Mouse (Mus musculus) limb, embryonic 15.5 days (tissue): ENCODE measurements around the gene Cabin1. TPM values are rescaled to one million over a fixed set of nuclear protein-coding genes. Genes with fewer than 3 reads are reported as not detected.

Experiments used
- ATAC-seq: fragments of 200-750 bp; cut with Nextera tagmentation; 2 replicates; pipeline ENCODE4 v1.8.0; 2017; ENCODE audit warnings: low read depth, moderate TSS enrichment; ENCODE audit not compliant: insufficient number of reproducible peaks, low FRiP score, low TSS enrichment
- H3K27ac ChIP-seq: fragments of 300-500 bp; sonication (generic); 2 replicates; pipeline ENCODE4 v1.5.1; 2015; ENCODE audit warnings: moderate library complexity, mild to moderate bottlenecking, inconsistent platforms
- H3K27me3 ChIP-seq: fragments of 300-500 bp; sonication (generic); 2 replicates; pipeline ENCODE4 v1.6.1; 2015; ENCODE audit warnings: inconsistent platforms
- H3K36me3 ChIP-seq: fragments of 300-500 bp; sonication (generic); 2 replicates; pipeline ENCODE4 v1.6.1; 2015; ENCODE audit warnings: inconsistent platforms
- H3K4me1 ChIP-seq: fragments of 300-500 bp; sonication (generic); 2 replicates; pipeline ENCODE4 v1.6.1; 2015; ENCODE audit warnings: inconsistent platforms
- H3K4me2 ChIP-seq: fragments of 300-500 bp; sonication (generic); 2 replicates; pipeline ENCODE4 v1.6.1; 2015; ENCODE audit warnings: mild to moderate bottlenecking, inconsistent platforms
- H3K4me3 ChIP-seq: fragments of 300-500 bp; sonication (generic); 2 replicates; pipeline ENCODE4 v1.5.1; 2015; ENCODE audit warnings: mild to moderate bottlenecking, inconsistent platforms
- H3K9ac ChIP-seq: fragments of 300-500 bp; sonication (generic); 2 replicates; pipeline ENCODE4 v1.6.1; 2015; ENCODE audit warnings: inconsistent platforms
- H3K9me3 ChIP-seq: fragments of 300-500 bp; sonication (generic); 2 replicates; pipeline ENCODE4 v1.6.1; 2016; ENCODE audit warnings: inconsistent platforms
- WGBS: fragments of 180-500 bp; shearing (Covaris S2); methylation state at CpG from one replicate; pipeline ENCODE4 v1.1.7; 2015; 5-methylcytosine and 5-hydroxymethylcytosine counted together
- polyA plus RNA-seq: library from polyadenylated mRNA; unstranded; fragments of >200 nt; fragmentation: Nextera tagmentation; extraction: Ambion mirVana; gene quantifications from 2 replicates; pipeline ENCODE4 v1.2.1, GENCODE M21; 2015

Cabin1 gene
- polyA plus RNA-seq, 1 experiment from 2014 or later: 29.3 TPM

GRCm38 (mm10) chr10:75641721-75642222 lies 122.4 kb downstream of the Cabin1 start:
- Histone ChIP-seq H3K4me2 (no peak overlapping the region), H3K27ac (no peak overlapping the region; the same call in 1 of the 2 replicates), H3K4me3 (no peak overlapping the region), H3K27me3 (no peaks in the 10 kb centered on the region), H3K9ac (no peak overlapping the region), H3K36me3 (peaks cover 10% of the 10 kb centered on the region), H3K9me3 (no peaks in the 10 kb centered on the region), H3K4me1 (peaks cover 17% of the 10 kb centered on the region)
- no peak for ATAC-seq
- 82% methylated on average over 7 of the region's 7 CpGs for WGBS

GRCm38 (mm10) chr10:75637711-75638110 lies 126.4 kb downstream of the Cabin1 start:
- Histone ChIP-seq H3K9me3 (no peaks in the 10 kb centered on the region), H3K27ac (no peak overlapping the region), H3K4me2 (no peak overlapping the region), H3K9ac (no peak overlapping the region), H3K4me1 (peaks cover 9% of the 10 kb centered on the region; the same call in 1 of the 2 replicates), H3K4me3 (no peak overlapping the region), H3K27me3 (no peaks in the 10 kb centered on the region), H3K36me3 (no peaks in the 10 kb centered on the region)
- 85% methylated on average over 11 of the region's 11 CpGs for WGBS
- ATAC-seq: no peak

- H3K4me3 ChIP-seq: no peak overlapping the region
- no peaks in the 10 kb centered on the region for H3K36me3 ChIP-seq
- H3K4me2 ChIP-seq: no peak overlapping the region
- no peaks in the 10 kb centered on the region for H3K9me3 ChIP-seq
- H3K4me1 ChIP-seq: peaks cover 6% of the 10 kb centered on the region; the same call in 1 of the 2 replicates
- no peak overlapping the region for H3K27ac ChIP-seq
- ATAC-seq: no peak
- H3K27me3 ChIP-seq: no peaks in the 10 kb centered on the region
- H3K9ac ChIP-seq: no peak overlapping the region
- 84% methylated on average over 12 of the region's 12 CpGs for WGBS
These were observed 127.9 kb downstream of the Cabin1 start for GRCm38 (mm10) chr10:75636084-75636786.

- WGBS: 4% methylated on average over 9 of the region's 9 CpGs
These were observed 128.5 kb downstream of the Cabin1 start for GRCm38 (mm10) chr10:75635693-75636055.

GRCm38 (mm10) chr10:75635019-75635692 lies 129.0 kb downstream of the Cabin1 start:
- no peak overlapping the region for H3K4me2 ChIP-seq
- no peak for ATAC-seq
- 67% methylated on average over 14 of the region's 14 CpGs for WGBS

More at GRCm38 (mm10) chr10:75635693-75636055, 128.5 kb downstream of the Cabin1 start:
- ATAC-seq: no peak
- H3K36me3 ChIP-seq: no peaks in the 10 kb centered on the region
- no peak overlapping the region for H3K9ac ChIP-seq
- no peak overlapping the region for H3K4me2 ChIP-seq
- H3K27ac ChIP-seq: no peak overlapping the region
- no peak overlapping the region for H3K4me3 ChIP-seq
- H3K9me3 ChIP-seq: no peaks in the 10 kb centered on the region
- peaks cover 6% of the 10 kb centered on the region; the same call in 1 of the 2 replicates for H3K4me1 ChIP-seq
- H3K27me3 ChIP-seq: no peaks in the 10 kb centered on the region

GRCm38 (mm10) chr10:75634610-75635009 lies 129.5 kb downstream of the Cabin1 start:
- Histone ChIP-seq H3K4me1 (peaks cover 6% of the 10 kb centered on the region; the same call in 1 of the 2 replicates), H3K36me3 (no peaks in the 10 kb centered on the region), H3K4me3 (no peak overlapping the region), H3K27ac (no peak overlapping the region), H3K9ac (no peak overlapping the region), H3K27me3 (no peaks in the 10 kb centered on the region), H3K4me2 (no peak overlapping the region), H3K9me3 (no peaks in the 10 kb centered on the region)
- WGBS: 93% methylated on average over 8 of the region's 8 CpGs
- ATAC-seq: no peak

More at GRCm38 (mm10) chr10:75635019-75635692, 129.0 kb downstream of the Cabin1 start:
- Histone ChIP-seq H3K4me3 (no peak overlapping the region), H3K36me3 (no peaks in the 10 kb centered on the region), H3K9ac (no peak overlapping the region), H3K27me3 (no peaks in the 10 kb centered on the region), H3K9me3 (no peaks in the 10 kb centered on the region), H3K27ac (no peak overlapping the region), H3K4me1 (peaks cover 6% of the 10 kb centered on the region; the same call in 1 of the 2 replicates)

GRCm38 (mm10) chr10:75633576-75634139 lies 130.5 kb downstream of the Cabin1 start:
- Histone ChIP-seq H3K4me3 (no peak overlapping the region), H3K9ac (no peak overlapping the region), H3K36me3 (no peaks in the 10 kb centered on the region), H3K27ac (0 out of 2 replicates have a peak overlapping the region, but pooled peaks have one; percentile 57), H3K4me2 (no peak overlapping the region), H3K4me1 (peaks cover 6% of the 10 kb centered on the region; the same call in 1 of the 2 replicates), H3K9me3 (no peaks in the 10 kb centered on the region), H3K27me3 (no peaks in the 10 kb centered on the region)
- 62% methylated on average over 14 of the region's 14 CpGs for WGBS
- ATAC-seq: no peak

GRCm38 (mm10) chr10:75633048-75633447 lies 131.1 kb downstream of the Cabin1 start:
- H3K4me2 ChIP-seq: no peak overlapping the region
- H3K4me1 ChIP-seq: peaks cover 6% of the 10 kb centered on the region; the same call in 1 of the 2 replicates
- H3K27me3 ChIP-seq: no peaks in the 10 kb centered on the region
- 64% methylated on average over 5 of the region's 5 CpGs for WGBS
- peak overlapping the region; percentile 57; the same call in 1 of the 2 replicates for H3K27ac ChIP-seq
- no peaks in the 10 kb centered on the region for H3K9me3 ChIP-seq
- peak; percentile 69; the same call in 1 of the 2 replicates for ATAC-seq
- no peaks in the 10 kb centered on the region for H3K36me3 ChIP-seq
- no peak overlapping the region for H3K9ac ChIP-seq
- H3K4me3 ChIP-seq: no peak overlapping the region

GRCm38 (mm10) chr10:75632633-75633032 lies 131.5 kb downstream of the Cabin1 start:
- whole genome bisulfite sequencing: 44% methylated on average over 5 of the region's 5 CpGs
- Histone ChIP-seq H3K4me1 (peaks cover 6% of the 10 kb centered on the region; the same call in 1 of the 2 replicates), H3K36me3 (no peaks in the 10 kb centered on the region), H3K4me3 (no peak overlapping the region), H3K4me2 (no peak overlapping the region), H3K9ac (no peak overlapping the region), H3K9me3 (no peaks in the 10 kb centered on the region), H3K27ac (peak overlapping the region; percentile 57), H3K27me3 (no peaks in the 10 kb centered on the region)
- peak; percentile 73 for ATAC-seq

GRCm38 (mm10) chr10:75627490-75627889 lies 136.7 kb downstream of the Cabin1 start:
- WGBS: 62% methylated on average over 3 of the region's 3 CpGs
- ATAC-seq: no peak
- 0 out of 2 replicates have a peak, but pooled peaks cover 4% of the 10 kb centered on the region for H3K4me1 ChIP-seq

GRCm38 (mm10) chr10:75626991-75627390 lies 137.2 kb downstream of the Cabin1 start:
- H3K9me3 ChIP-seq: no peaks in the 10 kb centered on the region
- H3K9ac ChIP-seq: no peak overlapping the region
- no peak for ATAC-seq
- H3K4me2 ChIP-seq: no peak overlapping the region
- no peak overlapping the region for H3K27ac ChIP-seq
- H3K36me3 ChIP-seq: no peaks in the 10 kb centered on the region
- H3K27me3 ChIP-seq: no peaks in the 10 kb centered on the region
- no peak overlapping the region for H3K4me3 ChIP-seq
- 0 out of 2 replicates have a peak, but pooled peaks cover 4% of the 10 kb centered on the region for H3K4me1 ChIP-seq
- WGBS: 60% methylated on average over 3 of the region's 3 CpGs

More at GRCm38 (mm10) chr10:75627490-75627889, 136.7 kb downstream of the Cabin1 start:
- H3K27ac ChIP-seq: no peak overlapping the region
- no peak overlapping the region for H3K9ac ChIP-seq
- no peaks in the 10 kb centered on the region for H3K36me3 ChIP-seq
- H3K4me2 ChIP-seq: no peak overlapping the region
- H3K4me3 ChIP-seq: no peak overlapping the region
- no peaks in the 10 kb centered on the region for H3K9me3 ChIP-seq
- no peaks in the 10 kb centered on the region for H3K27me3 ChIP-seq
